Mouse (Mus musculus): ENCODE results near the gene Tmem95. TPM values are rescaled to one million over a fixed set of nuclear protein-coding genes. Genes with fewer than 3 reads are reported as not detected.
"Not testable (repeated sequence)": the region's sequence is repeated elsewhere in the genome, so short reads cannot be mapped to it uniquely, and the experiment has no call there.

Gene Tmem95
- polyA plus RNA-seq, 1 experiment = not detected

DNA sequence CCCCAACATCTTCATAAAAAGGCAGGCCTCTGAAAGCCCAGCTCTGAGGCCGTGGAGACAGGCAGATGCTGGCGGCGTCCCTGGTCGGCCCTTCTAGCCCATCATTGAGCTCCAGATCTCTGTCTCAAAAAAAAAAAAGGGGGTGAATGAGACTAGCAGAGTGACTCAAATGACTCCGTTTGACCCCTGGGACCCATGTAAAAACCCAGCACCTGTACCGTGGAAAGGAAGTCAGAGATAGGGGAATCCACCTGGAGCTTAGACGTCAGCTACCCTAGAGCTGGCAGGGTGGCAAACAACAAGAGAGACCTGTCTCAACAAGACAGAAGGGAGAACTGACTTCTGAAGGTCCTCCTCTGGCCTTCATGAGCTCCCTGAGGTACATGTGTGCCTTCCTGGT, 6.0 kb downstream of the Tmem95 start:
- no peak overlapping the region for H3K4me3 ChIP-seq (replicated peaks; ENCODE audit: control insufficient read depth, low read depth, low read length)
- no peak overlapping the region for H3K27ac ChIP-seq (ENCODE audit: control insufficient read depth, insufficient read depth, low read depth, low read length, poor library complexity)
- TF ChIP-seq POLR2A (IDR thresholded peaks at IDR 0.05; ENCODE audit: borderline replicate concordance, control insufficient read depth, low read depth, low read length) (no peak), CTCF (IDR thresholded peaks at IDR 0.05; ENCODE audit: control insufficient read depth, insufficient read depth, low read length) (no peak)
- no peaks in the 10 kb centered on the region for H3K4me1 ChIP-seq (ENCODE audit: control insufficient read depth, insufficient read depth, low read length)
- 87% methylated on average over 7 of the region's 7 CpGs for WGBS

DNA sequence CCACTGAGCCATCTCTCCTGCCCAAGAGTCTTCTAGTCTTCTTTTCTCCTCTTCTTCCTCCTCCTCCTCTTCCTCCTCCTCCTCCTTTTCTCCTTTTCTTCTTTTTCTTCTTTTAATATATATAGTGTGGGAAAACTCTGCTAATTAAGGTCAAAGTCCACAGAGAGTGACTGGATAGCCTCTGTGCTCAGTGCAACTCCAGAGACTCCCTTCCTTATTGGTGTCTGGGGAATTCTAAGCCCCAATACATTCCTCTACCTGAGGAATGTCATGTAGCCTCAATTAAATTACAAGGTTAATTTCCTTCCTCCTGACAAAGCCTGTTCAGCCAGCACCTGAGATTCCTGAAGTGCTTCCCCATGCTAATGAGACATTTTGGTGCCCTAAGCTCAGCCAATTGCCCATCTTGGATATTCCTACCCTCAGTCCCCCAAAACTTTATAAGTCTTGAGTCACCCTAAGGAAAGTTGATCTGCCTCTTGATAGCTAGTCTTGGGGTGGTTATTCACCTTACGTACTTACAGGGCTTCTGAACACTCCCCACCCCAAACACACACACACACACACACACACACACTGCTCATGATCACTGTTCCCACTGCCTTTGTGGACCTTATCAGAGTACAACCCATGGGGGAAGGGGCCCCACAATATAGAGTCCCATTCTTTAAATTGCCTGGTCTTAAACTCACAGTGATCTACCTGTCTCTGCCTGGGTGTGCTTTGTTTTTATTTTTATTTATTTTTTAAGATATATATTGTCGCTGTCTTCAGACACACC, 7.3 kb downstream of the Tmem95 start:
- H3K27ac ChIP-seq (ENCODE audit: control insufficient read depth, insufficient read depth, low read depth, low read length, poor library complexity) = no peak overlapping the region
- H3K4me3 ChIP-seq (replicated peaks; ENCODE audit: control insufficient read depth, low read depth, low read length) = no peak overlapping the region
- TF ChIP-seq POLR2A (IDR thresholded peaks at IDR 0.05; ENCODE audit: borderline replicate concordance, control insufficient read depth, low read depth, low read length) (no peak), CTCF (IDR thresholded peaks at IDR 0.05; ENCODE audit: control insufficient read depth, insufficient read depth, low read length) (no peak)
- WGBS = 88% methylated on average over 2 of the region's 2 CpGs
- no peaks in the 10 kb centered on the region for H3K4me1 ChIP-seq (ENCODE audit: control insufficient read depth, insufficient read depth, low read length)

DNA sequence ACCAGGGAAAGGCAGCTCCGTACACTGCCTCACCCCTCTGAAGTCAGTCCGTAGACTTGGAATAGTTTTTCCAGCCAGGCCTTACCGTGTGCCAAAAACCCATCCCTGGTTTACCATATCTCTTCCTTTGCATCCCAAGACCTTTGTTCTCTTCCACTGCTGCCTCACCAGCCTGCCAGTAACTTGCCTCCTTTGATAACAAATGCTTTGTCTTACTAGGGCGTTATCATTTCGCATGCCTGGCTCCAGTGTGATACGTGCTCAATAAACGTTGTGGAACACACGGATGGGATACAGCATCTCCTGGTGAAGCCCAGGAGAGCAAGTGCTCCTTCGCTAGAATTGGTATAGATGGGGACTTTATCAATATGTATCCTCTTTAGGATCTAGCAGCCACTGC, 10.5 kb downstream of the Tmem95 start:
- Histone ChIP-seq H3K4me3 (replicated peaks; ENCODE audit: control insufficient read depth, low read depth, low read length) (no peak overlapping the region), H3K27ac (ENCODE audit: control insufficient read depth, insufficient read depth, low read depth, low read length, poor library complexity) (no peak overlapping the region), H3K4me1 (ENCODE audit: control insufficient read depth, insufficient read depth, low read length) (no peaks in the 10 kb centered on the region; the same call in 1 of the 2 replicates)
- no peak for TF ChIP-seq POLR2A (IDR thresholded peaks at IDR 0.05; ENCODE audit: borderline replicate concordance, control insufficient read depth, low read depth, low read length)
- no peak for TF ChIP-seq CTCF (IDR thresholded peaks at IDR 0.05; ENCODE audit: control insufficient read depth, insufficient read depth, low read length)
- 68% methylated on average over 9 of the region's 9 CpGs for WGBS

DNA sequence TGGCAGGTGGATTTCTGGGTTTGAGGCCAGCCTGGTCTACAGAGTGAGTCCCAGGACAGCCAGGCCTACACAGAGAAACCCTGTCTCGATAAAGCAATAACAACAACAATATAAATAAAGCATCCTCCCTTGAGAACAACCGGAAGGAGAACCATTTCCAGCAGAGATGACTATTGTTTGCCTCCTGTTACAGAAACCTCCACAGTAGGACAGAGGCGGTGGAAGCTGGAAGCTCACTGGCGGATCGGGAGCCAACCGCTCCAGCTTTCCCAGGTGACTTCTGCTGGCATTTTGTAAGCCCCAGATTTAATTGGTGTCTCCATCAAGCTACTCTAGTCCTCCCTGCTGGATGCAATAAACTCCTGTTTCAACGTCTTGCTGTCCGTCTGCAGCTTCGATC, 12.3 kb downstream of the Tmem95 start:
- Histone ChIP-seq H3K4me1 (ENCODE audit: control insufficient read depth, insufficient read depth, low read length) (no peaks in the 10 kb centered on the region; the same call in 1 of the 2 replicates), H3K27ac (ENCODE audit: control insufficient read depth, insufficient read depth, low read depth, low read length, poor library complexity) (no peak overlapping the region), H3K4me3 (replicated peaks; ENCODE audit: control insufficient read depth, low read depth, low read length) (no peak overlapping the region)
- TF ChIP-seq POLR2A (IDR thresholded peaks at IDR 0.05; ENCODE audit: borderline replicate concordance, control insufficient read depth, low read depth, low read length) (no peak), CTCF (IDR thresholded peaks at IDR 0.05; ENCODE audit: control insufficient read depth, insufficient read depth, low read length) (no peak)
- 94% methylated on average over 9 of the region's 9 CpGs for WGBS

DNA sequence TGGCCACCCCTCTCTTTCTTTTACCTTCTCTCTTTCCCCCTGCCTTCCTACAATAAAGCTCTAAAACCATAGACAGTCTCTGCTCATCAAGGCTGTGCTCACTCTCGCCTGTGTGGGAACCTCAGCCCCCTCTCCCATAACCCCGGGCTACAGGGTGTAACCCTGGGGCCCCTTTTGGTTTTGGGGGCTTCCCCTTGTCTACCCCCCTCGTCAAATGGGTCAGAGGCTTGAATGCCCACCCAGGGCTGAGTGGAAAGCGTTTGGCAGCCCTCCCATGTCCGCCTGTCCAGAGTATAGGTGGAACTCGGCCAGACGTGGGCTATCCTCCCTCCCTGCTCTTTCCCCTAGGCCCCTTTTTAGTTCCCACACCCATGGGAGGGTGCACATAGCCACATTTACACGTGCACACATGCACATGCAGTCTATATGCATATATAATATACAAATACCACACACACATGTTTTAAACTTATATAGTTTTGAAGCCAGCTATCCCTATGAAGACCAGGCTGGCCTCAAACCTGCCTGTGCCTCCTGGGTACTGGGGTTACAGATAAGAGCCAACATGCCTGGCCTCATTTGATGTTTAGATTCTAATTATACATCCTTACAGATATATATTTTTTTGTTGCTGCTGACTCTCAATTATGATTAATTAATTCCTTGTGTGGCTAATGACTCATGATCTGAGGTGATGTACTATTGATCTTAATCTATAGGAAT, 13.5 kb downstream of the Tmem95 start:
- TF ChIP-seq POLR2A (IDR thresholded peaks at IDR 0.05; ENCODE audit: borderline replicate concordance, control insufficient read depth, low read depth, low read length) (no peak), CTCF (IDR thresholded peaks at IDR 0.05; ENCODE audit: control insufficient read depth, insufficient read depth, low read length) (no peak)
- no peaks in the 10 kb centered on the region; the same call in 1 of the 2 replicates for H3K4me1 ChIP-seq (ENCODE audit: control insufficient read depth, insufficient read depth, low read length)
- WGBS = 50% methylated on average over 8 of the region's 8 CpGs
- H3K27ac ChIP-seq (ENCODE audit: control insufficient read depth, insufficient read depth, low read depth, low read length, poor library complexity) = no peak overlapping the region
- H3K4me3 ChIP-seq (replicated peaks; ENCODE audit: control insufficient read depth, low read depth, low read length) = no peak overlapping the region

DNA sequence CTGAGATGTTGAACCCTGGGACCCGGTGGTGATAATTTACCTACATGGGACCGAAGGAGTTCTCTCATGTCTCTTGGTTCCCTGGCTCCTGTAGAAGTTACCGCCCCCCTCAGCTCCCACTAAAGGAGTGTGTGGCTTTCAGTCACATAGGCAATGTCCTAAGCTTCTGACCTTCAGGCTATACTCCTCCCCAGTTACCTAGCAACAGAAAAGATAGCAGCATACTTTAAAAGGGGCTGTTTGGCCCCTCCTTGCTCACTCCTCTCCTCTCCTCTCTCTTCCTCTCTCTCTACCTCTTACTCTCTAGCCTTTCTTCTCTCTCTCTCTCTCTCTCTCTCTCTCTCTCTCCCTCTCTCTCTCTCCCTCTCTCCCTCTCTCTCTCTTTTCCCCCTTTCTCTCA, 14.1 kb downstream of the Tmem95 start:
- WGBS = 89% methylated on average over 3 of the region's 3 CpGs
- not testable (repeated sequence) for H3K4me3 ChIP-seq (replicated peaks; ENCODE audit: control insufficient read depth, low read depth, low read length); H3K27ac ChIP-seq (ENCODE audit: control insufficient read depth, insufficient read depth, low read depth, low read length, poor library complexity)

DNA sequence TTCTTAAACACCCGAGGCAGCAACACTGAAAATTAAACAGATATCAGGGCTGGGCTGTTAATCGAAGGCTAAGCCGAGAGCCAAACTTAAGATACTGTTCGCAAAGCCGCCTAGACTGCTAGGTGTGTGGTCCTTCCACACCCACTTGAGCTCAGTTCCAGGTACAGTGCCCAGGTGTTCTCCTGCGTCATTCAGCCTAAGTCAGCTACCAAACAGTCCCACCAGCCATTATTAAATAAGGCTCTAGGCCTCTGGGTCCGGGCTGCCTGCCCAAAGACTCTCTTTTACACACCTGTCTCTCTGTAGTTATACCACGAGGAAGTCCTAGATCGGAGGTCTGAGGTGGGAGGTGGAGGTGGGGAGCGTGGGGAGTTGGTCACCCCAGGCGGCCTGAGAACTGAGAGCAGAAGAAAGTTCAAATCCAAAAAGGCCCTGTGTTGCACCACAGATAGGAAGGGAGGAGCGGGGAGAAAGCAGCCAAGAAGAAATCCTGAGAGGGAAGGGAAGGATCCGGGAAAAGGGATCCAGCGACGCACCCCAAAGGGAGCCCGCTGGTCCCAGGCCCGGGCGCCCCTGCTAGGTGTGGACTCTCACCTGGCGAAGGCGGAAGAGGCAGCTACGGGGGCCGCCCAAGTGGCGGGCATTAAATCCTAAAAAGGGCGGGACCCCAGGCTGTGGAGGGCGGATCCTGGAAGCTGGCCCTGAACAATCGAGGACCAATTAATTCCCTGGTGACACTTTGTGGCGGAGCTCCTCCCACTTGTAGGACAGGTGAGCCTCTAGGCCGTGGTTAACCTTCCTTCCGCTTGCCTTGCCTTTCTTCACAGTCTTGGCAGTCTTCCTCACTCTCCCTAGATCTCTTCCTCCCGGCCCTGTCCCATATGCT, 19.5 kb downstream of the Tmem95 start, which contains the start of gene Tnk1:
TSS of gene Tnk1 (minus strand) at position 618 of the 886 bp plus-strand sequence.
- 77% methylated on average over 30 of the region's 30 CpGs for WGBS
- Histone ChIP-seq H3K4me3 (replicated peaks; ENCODE audit: control insufficient read depth, low read depth, low read length) (no peak within 1 kb of the TSS), H3K27ac (ENCODE audit: control insufficient read depth, insufficient read depth, low read depth, low read length, poor library complexity) (no peak within 1 kb of the TSS), H3K4me1 (ENCODE audit: control insufficient read depth, insufficient read depth, low read length) (no peaks in the 10 kb centered on the region; the same call in 1 of the 2 replicates)
- TF ChIP-seq POLR2A (IDR thresholded peaks at IDR 0.05; ENCODE audit: borderline replicate concordance, control insufficient read depth, low read depth, low read length) (no peak), CTCF (IDR thresholded peaks at IDR 0.05; ENCODE audit: control insufficient read depth, insufficient read depth, low read length) (no peak)

More for the DNA sequence above, 14.1 kb downstream of the Tmem95 start:
- H3K4me1 ChIP-seq (ENCODE audit: control insufficient read depth, insufficient read depth, low read length) = not testable (repeated sequence)

DNA sequence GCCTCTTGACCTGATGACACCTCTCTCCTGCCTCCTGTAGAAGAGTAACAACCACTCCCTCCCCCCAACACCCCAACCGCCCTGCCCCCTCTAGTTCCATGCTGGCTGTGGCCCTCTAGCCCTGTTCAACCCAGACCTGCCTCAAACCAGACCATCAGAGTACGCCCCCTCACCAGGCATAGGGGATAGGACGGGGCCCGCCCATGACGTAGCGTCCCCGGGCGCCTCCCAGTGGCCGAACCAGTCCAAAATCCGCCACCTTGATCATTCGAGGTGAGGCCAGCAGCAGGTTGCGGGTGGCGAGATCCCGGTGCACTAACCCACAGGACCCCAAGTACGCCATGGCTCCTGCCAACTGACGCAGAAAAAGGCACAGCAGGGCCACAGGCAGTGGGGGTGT, 22.5 kb downstream of the Tmem95 start:
- TF ChIP-seq CTCF (IDR thresholded peaks at IDR 0.05; ENCODE audit: control insufficient read depth, insufficient read depth, low read length) = peak; percentile 57
- no peak for TF ChIP-seq POLR2A (IDR thresholded peaks at IDR 0.05; ENCODE audit: borderline replicate concordance, control insufficient read depth, low read depth, low read length)
- WGBS = 30% methylated on average over 16 of the region's 16 CpGs
- H3K4me3 ChIP-seq (replicated peaks; ENCODE audit: control insufficient read depth, low read depth, low read length) = no peak overlapping the region
- peaks cover 7% of the 10 kb centered on the region for H3K4me1 ChIP-seq (ENCODE audit: control insufficient read depth, insufficient read depth, low read length)
- H3K27ac ChIP-seq (ENCODE audit: control insufficient read depth, insufficient read depth, low read depth, low read length, poor library complexity) = peak overlapping the region; percentile 86; the same call in 1 of the 2 replicates
